Mouse (Mus musculus): Measurements from ENCODE around the gene Tsfm. TPM values are rescaled to one million over a fixed set of nuclear protein-coding genes. Genes with fewer than 3 reads are reported as not detected.

The Tsfm gene
- polyA plus RNA-seq, 1 experiment from 2014 or later, result 85.0 TPM

DNA sequence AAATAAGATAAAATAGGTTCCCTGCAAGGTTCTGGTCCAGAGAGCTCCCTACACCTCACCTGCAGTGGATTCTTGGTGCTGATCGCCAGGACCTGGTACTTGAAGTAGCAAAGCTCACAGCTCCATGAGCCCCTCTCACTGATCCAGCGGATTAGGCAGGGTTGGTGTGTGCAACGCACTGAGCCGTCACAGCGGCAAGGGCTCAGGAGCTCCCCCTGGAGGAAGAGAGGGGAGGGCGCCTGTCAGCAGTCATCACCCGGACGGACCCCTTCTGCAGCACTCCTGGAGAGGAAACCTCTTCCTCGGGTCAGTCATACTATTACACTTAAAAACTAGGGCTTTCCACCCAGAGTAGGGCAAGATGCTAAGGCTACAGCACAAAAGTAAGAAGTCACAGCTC lies 27.5 kb upstream of the Tsfm start:
- Histone ChIP-seq H3K9ac (ENCODE audit: low read length) (no peak overlapping the region), H3K27me3 (ENCODE audit: control insufficient read depth, insufficient read depth, low read length) (peaks cover 50% of the 10 kb centered on the region), H3K9me3 (ENCODE audit: control insufficient read depth, low read length) (no peaks in the 10 kb centered on the region), H3K4me3 (ENCODE audit: control insufficient read depth in 1 of 2, insufficient read depth in 1 of 2, low read depth in 1 of 2, low read length in 2 of 2) (no peak overlapping the region), H3K27ac (replicated peaks in 1 of 2; ENCODE audit: control insufficient read depth in 1 of 2, insufficient read depth in 1 of 2, low read depth in 2 of 2, low read length in 2 of 2) (no peak overlapping the region), H3K4me2 (ENCODE audit: low read length) (no peak overlapping the region; the same call in 1 of the 2 replicates), H3K36me3 (ENCODE audit: control insufficient read depth, insufficient read depth, low read length) (0 out of 2 replicates have a peak, but pooled peaks cover 2% of the 10 kb centered on the region), H3K4me1 (ENCODE audit: control insufficient read depth in 2 of 2, insufficient read depth in 2 of 2, low read length in 2 of 2) (peaks cover 6 to 18% of the 10 kb centered on the region in 2 experiments; a peak in 3 of 4 replicates)
- no peak for ATAC-seq (ENCODE audit: insufficient number of reproducible peaks, insufficient read depth, low FRiP score, low read depth)
- WGBS, result 2% methylated on average over 9 of the region's 9 CpGs

DNA sequence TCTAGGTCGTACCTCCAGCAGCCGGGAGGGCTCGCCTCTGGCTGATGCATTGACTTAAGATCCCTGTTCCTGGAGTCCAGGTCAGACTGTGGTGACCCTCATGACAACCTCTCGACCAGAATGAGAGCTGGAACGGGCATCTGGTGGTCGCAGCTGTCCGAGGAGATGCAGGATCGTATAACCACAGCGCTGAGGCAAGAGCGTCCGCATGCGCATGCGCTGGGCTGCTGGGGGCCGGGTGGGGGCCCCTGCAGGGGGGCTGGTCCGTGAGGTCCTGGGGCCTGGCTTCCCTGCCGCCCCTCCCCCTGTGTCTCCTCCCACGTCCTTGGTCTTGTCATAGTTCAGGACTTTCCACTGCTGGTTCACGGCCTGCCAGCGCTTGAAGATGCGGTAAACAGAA lies 25.9 kb upstream of the Tsfm start:
- H3K9me3 ChIP-seq (ENCODE audit: control insufficient read depth, low read length), result no peaks in the 10 kb centered on the region
- ATAC-seq (ENCODE audit: insufficient number of reproducible peaks, insufficient read depth, low FRiP score, low read depth), result no peak

DNA sequence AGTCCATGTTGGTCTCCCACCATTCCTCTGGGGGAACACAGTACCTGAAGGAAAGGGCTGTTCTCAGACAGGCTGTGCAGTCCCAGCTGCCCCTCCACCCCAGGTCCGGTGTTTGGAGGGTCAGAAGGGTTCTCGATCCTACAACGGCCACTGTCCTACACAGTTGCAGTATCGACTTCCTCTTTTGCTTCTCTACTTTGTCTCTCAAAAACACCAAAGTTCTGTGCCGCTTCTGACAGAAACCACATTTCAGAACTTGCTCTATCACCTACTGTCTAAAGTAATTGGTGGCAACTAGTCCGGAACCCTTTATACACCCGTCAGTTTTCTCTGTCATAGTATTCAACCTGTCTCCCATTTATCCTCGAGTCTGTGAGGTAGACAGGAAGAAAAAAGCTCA lies 24.8 kb upstream of the Tsfm start:
- Histone ChIP-seq H3K36me3 (ENCODE audit: control insufficient read depth, insufficient read depth, low read length) (0 out of 2 replicates have a peak, but pooled peaks cover 2% of the 10 kb centered on the region), H3K4me3 (ENCODE audit: control insufficient read depth in 1 of 2, insufficient read depth in 1 of 2, low read depth in 1 of 2, low read length in 2 of 2) (no peak overlapping the region), H3K27ac (replicated peaks in 1 of 2; ENCODE audit: control insufficient read depth in 1 of 2, insufficient read depth in 1 of 2, low read depth in 2 of 2, low read length in 2 of 2) (no peak overlapping the region), H3K4me2 (ENCODE audit: low read length) (no peak overlapping the region), H3K4me1 (ENCODE audit: control insufficient read depth in 2 of 2, insufficient read depth in 2 of 2, low read length in 2 of 2) (peaks cover 6 to 17% of the 10 kb centered on the region in 2 experiments; a peak in 2 of 4 replicates), H3K9ac (ENCODE audit: low read length) (no peak overlapping the region), H3K27me3 (ENCODE audit: control insufficient read depth, insufficient read depth, low read length) (peaks cover 59% of the 10 kb centered on the region), H3K9me3 (ENCODE audit: control insufficient read depth, low read length) (no peaks in the 10 kb centered on the region)
- WGBS, result 82% methylated on average over 8 of the region's 8 CpGs
- ATAC-seq (ENCODE audit: insufficient number of reproducible peaks, insufficient read depth, low FRiP score, low read depth), result no peak

More for the DNA sequence above, 25.9 kb upstream of the Tsfm start:
- no peak overlapping the region for H3K4me2 ChIP-seq (ENCODE audit: low read length)
- H3K4me3 ChIP-seq (ENCODE audit: control insufficient read depth in 1 of 2, insufficient read depth in 1 of 2, low read depth in 1 of 2, low read length in 2 of 2), result no peak overlapping the region
- H3K9ac ChIP-seq (ENCODE audit: low read length), result no peak overlapping the region
- no peak overlapping the region for H3K27ac ChIP-seq (replicated peaks in 1 of 2; ENCODE audit: control insufficient read depth in 1 of 2, insufficient read depth in 1 of 2, low read depth in 2 of 2, low read length in 2 of 2)
- 77% methylated on average over 20 of the region's 20 CpGs for WGBS
- 0 out of 2 replicates have a peak, but pooled peaks cover 2% of the 10 kb centered on the region for H3K36me3 ChIP-seq (ENCODE audit: control insufficient read depth, insufficient read depth, low read length)
- H3K4me1 ChIP-seq (ENCODE audit: control insufficient read depth in 2 of 2, insufficient read depth in 2 of 2, low read length in 2 of 2), result peaks cover 6 to 18% of the 10 kb centered on the region in 2 experiments; a peak in 2 of 4 replicates
- H3K27me3 ChIP-seq (ENCODE audit: control insufficient read depth, insufficient read depth, low read length), result peaks cover 59% of the 10 kb centered on the region

DNA sequence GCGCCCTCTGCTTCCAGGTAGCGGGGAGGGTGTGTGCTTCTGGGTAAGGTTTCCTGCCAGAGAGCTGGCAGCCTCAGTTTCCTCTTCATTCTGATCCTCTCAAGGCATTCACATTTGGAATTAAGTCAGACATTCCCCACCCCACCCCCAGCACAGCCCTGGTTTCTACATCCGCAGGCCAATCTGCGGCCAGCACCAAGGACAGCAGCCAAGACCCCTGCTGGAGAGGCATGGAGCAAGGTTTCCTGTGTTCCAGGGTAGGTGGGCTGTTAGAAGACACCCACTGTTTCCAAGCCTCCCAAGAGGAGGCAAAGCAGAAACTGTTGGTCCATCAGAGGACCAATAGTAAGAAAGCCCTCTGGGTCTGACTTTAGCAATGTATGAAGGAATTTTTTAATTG lies 24.0 kb upstream of the Tsfm start:
- no peak for ATAC-seq (ENCODE audit: insufficient number of reproducible peaks, insufficient read depth, low FRiP score, low read depth)
- H3K4me1 ChIP-seq (ENCODE audit: control insufficient read depth in 2 of 2, insufficient read depth in 2 of 2, low read length in 2 of 2), result peaks cover 4 to 13% of the 10 kb centered on the region in 2 experiments; a peak in 2 of 4 replicates
- 0 out of 2 replicates have a peak, but pooled peaks cover 2% of the 10 kb centered on the region for H3K36me3 ChIP-seq (ENCODE audit: control insufficient read depth, insufficient read depth, low read length)
- 47% methylated on average over 4 of the region's 4 CpGs for WGBS
- no peak overlapping the region for H3K9ac ChIP-seq (ENCODE audit: low read length)
- peaks cover 64% of the 10 kb centered on the region for H3K27me3 ChIP-seq (ENCODE audit: control insufficient read depth, insufficient read depth, low read length)
- H3K9me3 ChIP-seq (ENCODE audit: control insufficient read depth, low read length), result no peaks in the 10 kb centered on the region
- H3K4me3 ChIP-seq (ENCODE audit: control insufficient read depth in 1 of 2, insufficient read depth in 1 of 2, low read depth in 1 of 2, low read length in 2 of 2), result no peak overlapping the region
- H3K4me2 ChIP-seq (ENCODE audit: low read length), result no peak overlapping the region
- no peak overlapping the region for H3K27ac ChIP-seq (replicated peaks in 1 of 2; ENCODE audit: control insufficient read depth in 1 of 2, insufficient read depth in 1 of 2, low read depth in 2 of 2, low read length in 2 of 2)

DNA sequence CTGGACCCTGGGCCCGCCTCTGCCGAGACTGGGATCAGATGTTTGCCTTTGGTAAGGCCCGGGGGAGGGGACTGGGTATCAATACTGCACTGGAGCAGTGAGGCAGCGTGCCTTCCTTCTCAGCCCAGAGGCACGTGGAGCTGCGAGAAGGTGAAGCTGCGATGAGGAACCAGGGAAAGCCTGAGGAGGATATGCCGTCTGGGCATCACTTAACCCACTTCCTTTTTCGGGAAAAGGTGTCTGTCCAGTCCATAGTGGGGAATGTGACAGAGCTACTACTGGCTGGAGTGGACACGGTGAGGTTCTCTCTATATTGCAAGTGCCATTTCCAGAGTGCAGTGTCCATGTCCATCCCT lies 19.5 kb upstream of the Tsfm start:
- no peaks in the 10 kb centered on the region for H3K9me3 ChIP-seq (ENCODE audit: control insufficient read depth, low read length)
- 11% methylated on average over 10 of the region's 10 CpGs for WGBS
- H3K4me1 ChIP-seq (ENCODE audit: control insufficient read depth in 2 of 2, insufficient read depth in 2 of 2, low read length in 2 of 2), result peaks cover 6 to 8% of the 10 kb centered on the region in 2 experiments; a peak in 3 of 4 replicates
- H3K4me3 ChIP-seq (ENCODE audit: control insufficient read depth in 1 of 2, insufficient read depth in 1 of 2, low read depth in 1 of 2, low read length in 2 of 2), result no peak overlapping the region
- H3K4me2 ChIP-seq (ENCODE audit: low read length), result no peak overlapping the region
- no peak overlapping the region for H3K9ac ChIP-seq (ENCODE audit: low read length)
- no peak overlapping the region for H3K27ac ChIP-seq (replicated peaks in 1 of 2; ENCODE audit: control insufficient read depth in 1 of 2, insufficient read depth in 1 of 2, low read depth in 2 of 2, low read length in 2 of 2)
- no peak for ATAC-seq (ENCODE audit: insufficient number of reproducible peaks, insufficient read depth, low FRiP score, low read depth)
- H3K27me3 ChIP-seq (ENCODE audit: control insufficient read depth, insufficient read depth, low read length), result peaks cover 66% of the 10 kb centered on the region
- peaks cover 6% of the 10 kb centered on the region; the same call in 1 of the 2 replicates for H3K36me3 ChIP-seq (ENCODE audit: control insufficient read depth, insufficient read depth, low read length)

- ATAC-seq (ENCODE audit: insufficient number of reproducible peaks, insufficient read depth, low FRiP score, low read depth), result no peak
- H3K9me3 ChIP-seq (ENCODE audit: control insufficient read depth, low read length), result no peaks in the 10 kb centered on the region
- 2% methylated on average over 29 of the region's 29 CpGs for WGBS
- no peak overlapping the region for H3K9ac ChIP-seq (ENCODE audit: low read length)
- peaks cover 66% of the 10 kb centered on the region for H3K27me3 ChIP-seq (ENCODE audit: control insufficient read depth, insufficient read depth, low read length)
- H3K4me2 ChIP-seq (ENCODE audit: low read length), result peak overlapping the region; percentile 47
- peaks cover 10% of the 10 kb centered on the region for H3K36me3 ChIP-seq (ENCODE audit: control insufficient read depth, insufficient read depth, low read length)
- H3K4me1 ChIP-seq (ENCODE audit: control insufficient read depth in 2 of 2, insufficient read depth in 2 of 2, low read length in 2 of 2), result peaks cover 6 to 8% of the 10 kb centered on the region in 2 experiments; a peak in 3 of 4 replicates
- peak overlapping the region in 1 of 2 experiments; percentile 12; a peak in 2 of 4 replicates for H3K4me3 ChIP-seq (ENCODE audit: control insufficient read depth in 1 of 2, insufficient read depth in 1 of 2, low read depth in 1 of 2, low read length in 2 of 2)
- no peak overlapping the region for H3K27ac ChIP-seq (replicated peaks in 1 of 2; ENCODE audit: control insufficient read depth in 1 of 2, insufficient read depth in 1 of 2, low read depth in 2 of 2, low read length in 2 of 2)
Observed at GRCm38 (mm10) chr10:127049395-127050118, 18.9 kb upstream of the Tsfm start.

GRCm38 (mm10) chr10:127048608-127049394 lies 18.2 kb upstream of the Tsfm start:
- Histone ChIP-seq H3K4me3 (ENCODE audit: control insufficient read depth in 1 of 2, insufficient read depth in 1 of 2, low read depth in 1 of 2, low read length in 2 of 2) (peak overlapping the region in 1 of 2 experiments; percentile 12; a peak in 2 of 4 replicates), H3K4me1 (ENCODE audit: control insufficient read depth in 2 of 2, insufficient read depth in 2 of 2, low read length in 2 of 2) (peaks cover 6 to 8% of the 10 kb centered on the region in 2 experiments; a peak in 3 of 4 replicates), H3K9ac (ENCODE audit: low read length) (no peak overlapping the region), H3K36me3 (ENCODE audit: control insufficient read depth, insufficient read depth, low read length) (peaks cover 17% of the 10 kb centered on the region), H3K9me3 (ENCODE audit: control insufficient read depth, low read length) (no peaks in the 10 kb centered on the region), H3K27ac (replicated peaks in 1 of 2; ENCODE audit: control insufficient read depth in 1 of 2, insufficient read depth in 1 of 2, low read depth in 2 of 2, low read length in 2 of 2) (no peak overlapping the region), H3K4me2 (ENCODE audit: low read length) (peak overlapping the region; percentile 47), H3K27me3 (ENCODE audit: control insufficient read depth, insufficient read depth, low read length) (peaks cover 60% of the 10 kb centered on the region)
- no peak for ATAC-seq (ENCODE audit: insufficient number of reproducible peaks, insufficient read depth, low FRiP score, low read depth)
- 6% methylated on average over 35 of the region's 35 CpGs for WGBS

Measured in heart, embryonic 14.5 days (tissue).